Mouse (Mus musculus) frontal cortex, adult 2 months (tissue): ENCODE results near the gene Tsg101. TPM values are rescaled to one million over a fixed set of nuclear protein-coding genes. Genes with fewer than 3 reads are reported as not detected.
A peak's percentile ranks its signal among the peaks of the same experiment; 100 is the strongest.
"Not testable (repeated sequence)": the region's sequence is repeated elsewhere in the genome, so short reads cannot be mapped to it uniquely, and the experiment has no call there.

Source experiments
- DNase-seq, 2 experiments: peaks; one replicate each; pipeline ENCODE4 v3.0.0; 2022; ENCODE audit warnings: low spot score in 1 of 2; ENCODE audit errors: extremely low spot score in 1 of 2
- polyA plus RNA-seq: library from polyadenylated mRNA; depleted of rRNA; stranded (reverse); fragments of >200 nt; gene quantifications from 2 replicates; pipeline ENCODE4 v1.2.3, GENCODE M21; 2012; rRNA removed

Gene Tsg101
- 77.6 and 78.8 TPM in 2 replicates for polyA plus RNA-seq

DNA sequence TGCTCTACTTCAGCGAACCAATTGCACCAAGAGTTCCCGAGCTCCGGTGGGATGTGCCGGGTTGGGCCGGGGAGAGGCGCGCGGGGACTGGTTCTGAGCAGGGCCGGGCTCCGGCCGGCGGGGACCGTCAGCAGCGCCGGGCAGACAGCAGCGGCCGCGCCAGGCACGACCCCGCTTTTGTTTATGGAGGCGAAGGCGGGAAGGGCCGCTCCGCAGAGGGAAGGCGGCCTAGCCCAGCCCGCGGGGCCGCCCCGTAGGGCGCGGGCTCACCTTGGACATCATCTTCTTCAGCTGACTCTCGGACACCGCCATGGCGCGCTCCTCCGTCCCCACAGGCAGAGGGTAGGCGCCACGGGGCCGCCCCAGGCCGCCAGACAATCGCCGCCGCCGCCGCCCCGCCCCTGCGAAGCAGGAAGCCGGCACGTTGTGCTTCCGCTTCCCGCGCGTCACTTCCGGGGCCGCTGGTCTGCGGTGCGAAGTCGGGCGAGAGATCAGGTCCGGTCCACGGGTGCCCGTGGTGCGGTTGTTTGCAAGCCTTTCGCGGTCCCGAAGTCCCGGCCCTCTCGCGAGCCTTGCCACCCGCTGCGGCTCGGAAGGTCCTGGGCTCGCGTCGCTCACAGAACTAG, at the start of gene Tsg101:
TSS of gene Tsg101 (minus strand) at position 419 of the 626 bp plus-strand sequence.
- DNase-seq = peak; percentile 71 to 93

DNA sequence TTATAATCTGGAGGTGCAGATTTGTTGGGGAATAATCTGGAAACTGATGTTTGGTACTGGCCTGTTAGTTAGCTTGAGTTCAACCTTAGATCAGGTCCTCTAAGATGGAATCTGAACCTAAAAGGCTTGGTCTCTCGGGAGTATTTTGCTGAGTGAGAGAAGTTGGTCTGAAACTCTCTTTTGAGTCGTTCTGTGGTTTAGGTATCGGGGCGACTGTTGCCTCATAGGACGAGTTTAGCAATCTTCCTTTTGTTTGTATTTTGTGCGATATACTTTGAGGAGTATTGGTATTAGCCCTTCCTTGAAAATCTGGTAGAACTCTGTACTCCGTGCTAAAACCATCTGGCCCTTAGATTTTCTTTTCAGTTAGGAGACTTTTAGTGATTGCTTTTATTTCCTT, 44.3 kb upstream of the Tsg101 start:
- no peak for DNase-seq

GRCm38 (mm10) chr7:46962806-46963618, 43.2 kb upstream of the Tsg101 start:
- DNase-seq = peak; percentile 39 to 87

DNA sequence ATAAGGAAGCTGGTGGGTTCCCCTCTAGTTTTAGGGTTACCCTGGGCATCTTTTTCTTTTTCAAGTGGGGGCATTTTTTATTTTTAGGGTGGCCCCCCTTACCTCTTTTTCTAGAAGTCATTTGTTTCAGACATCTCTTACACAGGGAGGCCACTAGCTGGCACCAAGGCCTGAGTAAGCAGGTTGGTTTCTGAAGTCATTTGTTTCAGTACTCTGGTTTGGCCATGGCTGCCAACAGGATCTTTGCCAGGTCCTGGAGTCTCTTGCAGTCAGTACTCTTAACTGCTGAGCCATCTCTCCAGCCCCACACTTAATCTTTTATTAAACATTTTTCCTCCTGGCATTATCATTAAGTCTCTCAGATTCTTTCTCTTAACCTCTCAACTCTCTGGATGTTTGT, 42.4 kb upstream of the Tsg101 start:
- DNase-seq = no peak

DNA sequence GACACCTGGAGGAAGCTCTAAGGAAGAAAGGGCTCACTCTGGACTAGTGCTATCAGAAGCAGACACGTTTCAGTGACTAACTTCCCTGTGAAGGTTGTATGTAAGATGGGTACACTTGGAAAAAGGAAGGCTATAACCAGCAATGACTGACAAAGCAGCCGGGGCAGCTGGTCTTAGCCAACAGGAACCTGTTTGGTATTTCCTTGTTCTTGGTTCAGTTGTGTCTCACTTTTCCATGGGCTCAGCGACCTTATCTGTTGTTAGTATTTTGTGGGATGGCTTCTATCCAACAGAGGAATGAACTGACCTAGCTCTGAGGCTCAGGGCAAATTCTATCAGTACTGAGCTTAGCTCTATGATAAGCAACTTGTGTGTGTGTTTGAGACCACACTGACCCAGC, 41.2 kb upstream of the Tsg101 start:
- DNase-seq = no peak

- peak in 1 of 2 experiments; percentile 12 for DNase-seq
These were observed 39.1 kb upstream of the Tsg101 start for GRCm38 (mm10) chr7:46958853-46959252.

DNA sequence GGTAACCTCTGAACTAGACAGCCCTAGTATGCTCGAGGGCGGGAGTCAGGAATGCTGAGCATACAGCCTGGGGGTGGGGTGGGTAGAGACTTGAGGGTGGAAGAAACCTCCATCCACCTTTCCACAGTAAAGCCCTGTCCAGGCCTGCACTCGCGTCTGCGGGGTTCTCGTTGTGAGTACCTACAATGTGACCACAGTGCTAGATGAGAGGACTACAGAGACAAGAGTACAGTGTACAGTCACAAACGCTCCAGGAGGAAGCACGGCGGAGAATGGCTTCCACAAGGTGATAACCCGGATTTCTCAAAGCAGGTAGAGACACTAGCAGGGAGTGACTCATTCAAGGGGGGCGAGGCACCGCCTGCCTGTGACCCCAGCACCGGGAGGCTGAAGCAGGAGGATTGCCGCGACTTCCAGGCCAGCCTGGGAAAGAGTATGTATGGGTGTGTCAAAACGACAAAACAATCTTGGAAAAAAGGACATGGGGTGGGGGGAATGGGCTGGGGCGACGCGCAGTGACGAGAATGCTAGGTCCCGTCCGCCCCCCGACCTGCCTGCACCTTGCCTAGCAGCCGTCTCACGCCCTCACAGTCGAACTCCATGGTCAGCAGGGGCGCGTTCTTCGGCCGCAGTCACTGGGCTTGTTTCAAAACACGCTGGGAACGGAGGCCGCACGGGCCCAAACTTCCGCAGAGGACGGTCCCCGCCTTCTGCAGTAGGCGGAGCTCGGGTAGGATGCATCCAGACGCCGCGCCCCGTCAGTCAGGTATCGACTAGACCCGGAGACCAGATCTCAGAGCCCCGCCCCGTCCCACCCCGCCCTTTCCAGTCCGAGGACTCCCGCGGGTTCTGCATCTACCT, 38.3 kb upstream of the Tsg101 start, which contains the start of gene Uevld:
TSS of gene Uevld (minus strand) at position 697 of the 861 bp plus-strand sequence.
- DNase-seq = peak; percentile 84 to 94

DNA sequence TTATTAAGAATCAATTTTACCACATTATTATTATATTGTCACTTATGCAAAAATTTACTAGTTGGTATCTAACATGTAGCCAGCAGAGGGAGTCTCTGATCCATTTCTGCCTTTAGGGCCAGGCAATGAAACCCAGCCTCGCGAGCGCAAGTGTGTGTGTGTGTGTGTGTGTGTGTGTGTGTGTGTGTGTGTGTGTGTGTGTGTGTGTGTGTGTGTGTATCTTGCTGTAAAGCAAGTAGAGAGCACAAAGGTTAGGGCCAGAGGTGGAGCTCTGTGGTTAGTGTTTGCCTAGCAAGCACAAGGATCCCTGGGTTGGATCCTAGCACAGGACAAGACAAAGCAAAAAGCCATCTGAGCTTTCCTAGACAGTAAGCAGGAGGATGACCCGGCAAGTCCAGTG, 16.1 kb upstream of the Tsg101 start:
- peak in 1 of 2 experiments; percentile 50 for DNase-seq

DNA sequence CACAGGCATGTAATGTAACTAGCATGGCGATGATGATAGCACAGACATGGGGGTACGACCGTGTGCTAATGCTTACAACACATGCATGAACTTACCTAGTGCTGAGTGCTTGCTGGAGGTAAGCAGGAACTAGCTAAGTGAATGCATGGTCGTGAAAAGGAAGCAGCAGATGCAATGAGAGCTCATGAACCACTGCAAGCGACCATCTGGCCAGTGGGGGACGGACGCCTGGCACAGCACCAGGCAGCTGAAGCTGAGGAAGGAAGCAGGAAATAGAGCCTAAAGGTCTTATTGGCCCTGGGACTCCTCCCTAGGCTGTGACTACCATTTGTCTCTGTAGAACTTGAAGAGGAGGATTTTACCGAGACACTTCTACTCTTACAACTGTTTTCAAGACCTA, 15.0 kb upstream of the Tsg101 start:
- DNase-seq = no peak

GRCm38 (mm10) chr7:46931370-46931769, 11.6 kb upstream of the Tsg101 start:
- DNase-seq = no peak

GRCm38 (mm10) chr7:46928291-46928690, 8.5 kb upstream of the Tsg101 start:
- DNase-seq = no peak

DNA sequence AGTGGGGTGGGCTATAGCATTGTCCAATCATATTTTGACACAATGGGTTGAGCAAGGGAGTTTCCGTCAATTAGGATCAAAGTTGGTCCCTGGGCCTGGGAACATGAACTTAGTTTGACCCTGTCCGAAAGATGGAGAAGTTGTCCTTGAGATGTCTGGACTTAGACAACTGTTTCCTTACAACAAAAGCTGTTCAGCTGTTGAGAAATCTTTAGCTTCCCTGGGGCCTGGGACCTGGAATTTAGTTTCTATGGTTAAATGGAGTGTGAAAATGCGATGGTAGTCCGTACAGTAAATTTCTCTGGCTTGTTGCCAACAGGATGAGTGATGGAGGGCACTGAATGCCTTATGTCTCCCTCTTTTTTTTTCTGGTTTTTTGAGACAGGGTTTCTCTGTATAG, 2.3 kb upstream of the Tsg101 start:
- no peak for DNase-seq

DNA sequence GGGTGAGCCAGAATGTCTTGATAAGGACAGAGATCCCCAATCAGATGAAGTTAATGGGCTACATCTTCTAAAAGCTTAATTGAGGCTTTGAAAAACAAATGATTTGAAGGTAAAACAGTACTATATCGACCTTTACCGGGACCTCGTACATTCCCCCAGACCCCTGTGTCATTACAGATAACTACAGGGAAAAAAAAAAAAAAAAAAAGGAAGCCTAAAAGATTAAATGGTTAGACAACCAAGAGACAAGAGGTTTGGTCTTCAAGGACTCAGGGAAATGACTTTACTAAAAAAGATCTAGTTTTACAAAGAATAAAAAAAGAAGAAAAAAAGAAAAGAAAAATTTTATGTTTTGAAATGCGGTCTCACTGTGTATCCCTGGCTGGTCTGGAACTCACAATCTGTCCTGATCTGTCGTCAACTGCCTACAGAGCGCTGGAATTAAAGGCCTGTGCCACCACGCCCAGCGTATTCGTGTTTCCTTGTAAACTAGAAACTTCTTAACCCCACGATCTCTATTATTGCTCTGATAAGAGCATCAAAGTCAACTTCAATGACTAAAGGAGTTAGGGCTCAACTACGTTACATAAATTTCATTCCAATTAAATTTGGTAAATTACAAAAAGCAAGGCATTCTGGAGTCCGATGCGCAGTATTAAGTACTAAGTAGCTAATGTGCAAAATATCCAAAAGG, 944 bp downstream of the Tsg101 start:
- no peak for DNase-seq

- no peak for DNase-seq
These were observed 3.4 kb downstream of the Tsg101 start for GRCm38 (mm10) chr7:46916376-46916775.

DNA sequence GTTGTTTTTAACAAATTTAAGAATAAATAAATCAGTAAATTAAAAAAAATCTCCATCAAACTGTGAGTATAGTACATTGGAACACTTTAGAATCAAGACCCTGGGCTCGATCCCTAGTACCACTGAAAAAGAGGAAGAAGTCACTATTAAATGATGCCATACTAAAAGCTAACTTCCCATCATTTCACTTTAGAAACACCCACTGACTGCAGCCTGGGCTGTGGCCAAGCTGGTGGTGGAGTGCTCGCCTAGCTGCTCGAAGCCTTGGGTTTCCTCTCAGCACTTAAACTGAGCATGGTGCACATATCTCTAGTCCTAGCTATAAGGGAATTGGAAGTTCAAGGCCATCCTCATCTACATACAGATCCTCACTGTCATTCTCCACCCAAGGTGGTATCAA, 8.5 kb downstream of the Tsg101 start:
- no peak for DNase-seq

DNA sequence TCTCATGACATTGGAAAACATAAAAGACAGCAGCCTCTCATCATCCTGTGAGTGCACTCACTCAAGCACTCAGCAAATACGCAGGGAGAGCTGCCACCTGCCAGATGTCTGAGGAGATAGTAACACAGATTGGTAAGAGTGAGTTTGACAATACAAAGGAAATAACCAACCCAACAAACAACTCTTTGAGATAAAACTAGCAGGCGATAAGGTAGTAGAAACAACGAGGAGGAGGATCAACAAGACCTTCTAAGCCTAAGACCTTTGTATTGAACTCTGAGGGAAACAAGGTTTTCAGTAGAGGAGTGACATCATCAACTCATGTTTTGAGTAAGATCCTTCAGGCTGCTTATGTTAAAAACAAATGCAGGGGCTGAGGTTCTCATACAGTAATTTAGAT, 20.4 kb downstream of the Tsg101 start:
- no peak for DNase-seq

DNA sequence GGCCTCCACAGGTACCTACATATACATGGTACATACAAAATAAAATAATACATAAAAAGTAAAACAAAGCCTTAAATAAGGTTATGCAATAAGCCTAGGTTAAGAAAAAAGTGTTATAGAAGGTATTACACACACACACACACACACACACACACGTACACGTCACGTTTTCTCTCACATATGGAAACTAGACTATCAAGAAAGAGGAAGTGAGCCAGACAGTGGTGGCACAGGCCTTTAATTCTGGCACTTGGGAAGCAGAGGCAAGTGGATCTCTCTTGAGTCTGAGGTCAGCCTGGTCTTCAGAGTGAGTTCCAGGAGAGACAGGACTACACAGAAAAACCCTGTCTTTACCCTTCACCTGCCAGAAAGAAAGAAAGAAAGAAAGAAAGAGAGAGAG, 24.3 kb downstream of the Tsg101 start:
- no peak for DNase-seq

DNA sequence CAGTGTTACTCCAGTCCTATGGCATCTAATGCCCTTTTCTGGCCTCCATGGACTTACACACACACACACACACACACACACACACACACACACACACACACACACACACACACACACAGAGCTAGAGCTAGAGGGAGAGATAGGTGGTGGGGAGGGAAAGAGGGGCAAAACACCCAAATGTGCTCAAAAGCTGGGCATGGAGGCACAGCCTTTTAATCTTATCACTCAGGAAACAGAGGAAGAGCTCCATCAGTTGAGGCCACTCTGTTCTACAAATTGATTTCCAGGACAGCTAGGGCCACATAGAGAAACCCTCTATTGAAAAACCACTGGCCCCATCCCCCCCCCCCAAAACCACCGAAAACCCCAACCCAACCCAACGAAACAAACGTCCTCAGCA, 36.5 kb downstream of the Tsg101 start:
- DNase-seq = no peak

DNA sequence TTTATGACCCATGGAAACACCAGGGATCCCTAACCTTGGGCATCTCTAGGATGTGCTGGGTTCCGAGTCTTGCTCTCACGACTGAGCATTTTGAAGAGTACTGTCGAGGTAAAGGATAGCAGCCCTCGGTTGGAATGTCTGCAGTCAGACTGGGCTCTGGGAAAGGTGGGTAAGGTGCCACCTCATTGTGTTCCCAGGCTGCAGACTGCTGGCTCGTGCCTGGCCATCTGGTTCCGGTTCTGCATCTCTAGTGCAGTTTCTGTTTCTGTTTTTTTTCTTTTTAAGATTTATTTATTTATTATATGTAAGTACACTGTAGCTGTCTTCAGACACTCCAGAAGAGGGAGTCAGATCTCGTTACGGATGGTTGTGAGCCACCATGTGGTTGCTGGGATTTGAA, 37.8 kb downstream of the Tsg101 start:
- not testable (repeated sequence) for DNase-seq

GRCm38 (mm10) chr7:46880992-46881391, 38.8 kb downstream of the Tsg101 start:
- DNase-seq = no peak
